Mouse (Mus musculus) adrenal gland, postnatal 10 days (tissue): ENCODE measurements around the gene Gm5565. TPM values are rescaled to one million over a fixed set of nuclear protein-coding genes. Genes with fewer than 3 reads are reported as not detected.
A peak's percentile ranks its signal among the peaks of the same experiment; 100 is the strongest.
"Not testable (repeated sequence)": the region's sequence is repeated elsewhere in the genome, so short reads cannot be mapped to it uniquely, and the experiment has no call there.

ENCODE experiments used
- DNase-seq: peaks from one replicate; pipeline ENCODE4 v3.0.0; 2021; ENCODE audit warnings: mixed read lengths
- long read RNA-seq, 2 experiments: library from polyadenylated mRNA; stranded (forward); transcript quantifications; one replicate each; pipeline ENCODE4 v2.0.0; 2021
- total RNA-seq, 2 experiments: library from RNA; stranded (reverse); gene quantifications; 2 replicates each; pipeline ENCODE4 v1.2.3; 2021

Gene Gm5565
- total RNA-seq, result not detected
- long read RNA-seq, experiment 1, result 0 reads
- long read RNA-seq, experiment 2, result 0 reads

- not testable (repeated sequence) for DNase-seq
These were observed at the start of gene Gm5565 for GRCm38 (mm10) chr5:146160439-146160838. Gene Gm5565 (minus strand): TSS chr5:146160539.

DNA sequence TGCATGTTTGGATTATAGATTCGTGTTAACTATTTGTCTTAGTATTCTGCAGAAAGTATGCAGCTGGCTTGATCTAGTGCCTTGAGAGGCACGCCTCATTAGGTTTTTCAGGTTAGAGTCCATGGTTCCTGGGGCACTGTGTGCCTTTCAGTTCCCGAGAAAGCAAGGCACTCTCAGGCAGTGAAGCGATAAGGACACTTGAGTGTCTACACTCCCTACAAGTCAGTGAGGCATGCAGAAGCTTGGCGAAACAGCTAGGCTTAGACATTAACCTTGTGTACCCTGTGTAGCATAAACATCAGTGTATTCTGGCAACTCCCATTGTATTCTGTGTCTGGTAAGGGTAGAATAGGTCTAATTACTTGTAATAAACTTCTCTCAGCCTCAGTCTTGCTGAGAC, 45.2 kb upstream of the Gm5565 start:
- no peak for DNase-seq

GRCm38 (mm10) chr5:146203921-146204320, 43.6 kb upstream of the Gm5565 start:
- DNase-seq, result no peak

DNA sequence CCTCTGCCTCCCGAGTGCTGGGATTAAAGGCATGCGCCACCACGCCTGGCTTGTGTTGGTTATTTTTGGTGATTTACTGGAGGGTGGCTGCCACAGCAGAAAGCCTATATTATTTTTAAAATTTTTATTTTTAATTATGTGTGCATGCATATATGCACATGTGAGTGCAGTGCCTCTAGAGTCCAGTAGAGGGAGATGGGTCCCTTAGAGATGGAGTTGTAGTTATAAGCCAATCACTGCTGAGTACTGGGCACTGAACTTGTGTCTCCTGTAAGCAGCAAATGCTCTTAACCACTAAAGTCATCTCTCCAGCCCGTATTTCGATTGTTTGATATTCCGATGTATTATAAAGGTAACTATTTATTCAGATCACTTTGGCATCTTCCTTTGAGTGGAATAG, 40.2 kb upstream of the Gm5565 start:
- DNase-seq, result no peak

- no peak for DNase-seq
These were observed 39.2 kb upstream of the Gm5565 start for GRCm38 (mm10) chr5:146199540-146199939.

GRCm38 (mm10) chr5:146199073-146199472, 38.7 kb upstream of the Gm5565 start:
- DNase-seq, result no peak

- no peak for DNase-seq
These were observed 33.0 kb upstream of the Gm5565 start for GRCm38 (mm10) chr5:146193360-146193759.

- no peak for DNase-seq
These were observed 30.3 kb upstream of the Gm5565 start for GRCm38 (mm10) chr5:146190501-146191269.

GRCm38 (mm10) chr5:146190093-146190492, 29.8 kb upstream of the Gm5565 start:
- no peak for DNase-seq

DNA sequence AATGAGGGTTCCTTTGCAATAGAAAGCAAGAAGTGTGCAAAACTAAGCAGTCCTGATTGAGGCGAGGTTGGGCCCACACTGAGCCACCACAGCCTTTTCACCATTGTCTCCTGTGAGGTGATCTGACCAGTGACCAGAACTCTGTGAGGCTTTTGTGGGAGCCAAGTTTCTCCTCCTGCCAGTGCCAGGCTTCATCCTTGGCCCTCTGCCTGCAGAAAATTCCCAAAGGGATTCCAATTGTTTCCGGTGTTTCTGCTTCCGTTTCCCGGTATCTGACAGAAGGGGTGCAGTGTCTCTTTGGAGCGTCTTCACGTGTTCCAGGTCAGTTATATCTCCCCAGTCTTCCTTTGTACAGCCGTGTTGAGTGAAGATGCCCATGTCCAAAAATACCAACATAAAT, 28.4 kb upstream of the Gm5565 start:
- DNase-seq, result no peak

GRCm38 (mm10) chr5:146188144-146188543, 27.8 kb upstream of the Gm5565 start:
- no peak for DNase-seq

DNA sequence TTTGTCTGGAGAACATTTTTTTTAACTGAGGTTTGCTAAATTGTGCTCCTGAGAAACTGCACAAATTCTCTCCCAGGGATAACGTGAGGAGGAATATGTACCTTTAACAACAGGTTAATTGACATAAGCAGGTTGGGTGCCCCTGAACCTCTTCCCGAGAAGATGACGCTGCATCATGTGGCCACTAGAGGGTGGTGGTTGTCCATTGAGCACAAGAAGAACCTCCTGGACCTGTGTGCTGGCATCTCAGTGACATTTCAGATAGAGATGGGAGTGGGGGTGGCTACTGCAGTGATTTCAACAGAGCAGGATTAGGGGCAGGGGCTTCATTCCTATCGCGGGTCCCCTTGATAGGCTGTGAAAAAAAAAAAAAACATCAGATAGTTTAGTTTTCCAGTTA, 27.1 kb upstream of the Gm5565 start:
- DNase-seq, result peak; percentile 78

GRCm38 (mm10) chr5:146185204-146185603, 24.9 kb upstream of the Gm5565 start, which contains the start of gene 1700001J03Rik:
Gene 1700001J03Rik (minus strand): TSS chr5:146185304.
- not testable (repeated sequence) for DNase-seq

- peak; percentile 38 for DNase-seq
These were observed 12.4 kb upstream of the Gm5565 start for GRCm38 (mm10) chr5:146172744-146173143.

- DNase-seq, result not testable (repeated sequence)
These were observed 10.3 kb upstream of the Gm5565 start, which contains the start of gene Gm6309 for GRCm38 (mm10) chr5:146170621-146171020. Gene Gm6309 (minus strand): TSS chr5:146170721.

GRCm38 (mm10) chr5:146158326-146158725, 2.0 kb downstream of the Gm5565 start:
- DNase-seq, result not testable (repeated sequence)

DNA sequence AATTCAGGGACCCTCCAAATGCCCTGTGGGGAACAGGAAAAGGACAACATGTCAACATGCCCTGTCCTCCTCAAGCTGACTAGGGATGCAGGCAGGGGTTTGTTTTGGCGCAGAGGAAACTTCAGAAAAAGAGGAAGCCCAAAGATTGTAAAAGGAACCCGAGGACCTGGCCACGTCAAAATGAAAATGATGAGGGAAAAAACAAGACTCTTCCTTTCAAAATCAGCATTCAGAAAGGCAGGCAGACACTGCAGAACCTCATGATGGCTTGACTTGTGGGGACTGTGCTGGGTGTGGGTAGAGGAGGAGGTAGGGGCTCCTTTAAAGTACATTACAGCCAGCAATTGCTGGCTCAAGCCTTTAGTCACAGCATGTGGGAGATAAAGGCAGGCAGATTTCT, 9.9 kb downstream of the Gm5565 start:
- no peak for DNase-seq

- DNase-seq, result no peak
These were observed 12.4 kb downstream of the Gm5565 start for GRCm38 (mm10) chr5:146147903-146148302.

Other genes starting within 250 kb of the Gm5565 start
- 10 to 100 TPM in 1 of 2 experiments, 1 to 10 TPM in 1; 9.5 to 20.9 TPM for gene Cyp3a25, start 150.9 kb downstream of the Gm5565 start, total RNA-seq
- 1 to 10 TPM; 1.4 to 2.2 TPM for gene Cyp3a59, start 81.3 kb downstream of the Gm5565 start, total RNA-seq
- not detected for gene Gm6309, start 10.2 kb upstream of the Gm5565 start, total RNA-seq
- gene 1700001J03Rik, start 24.8 kb upstream of the Gm5565 start, total RNA-seq, result 1 to 10 TPM in 1 of 2 experiments, under 1 TPM in 1; 0.48 to 1.6 TPM
- gene Rnf6, start 61.0 kb upstream of the Gm5565 start, total RNA-seq, result 10 to 100 TPM; 48.6 to 49.4 TPM
- 10 to 100 TPM; 48.6 to 62.1 TPM for gene Cdk8, start 70.7 kb upstream of the Gm5565 start, total RNA-seq
- 10 to 100 TPM; 13.8 to 14.0 TPM for gene Wasf3, start 224.4 kb upstream of the Gm5565 start, total RNA-seq